Mouse (Mus musculus) intestine, embryonic 14.5 days (tissue): ENCODE measurements around the gene Gm42791. TPM values are rescaled to one million over a fixed set of nuclear protein-coding genes. Genes with fewer than 3 reads are reported as not detected.

ENCODE experiments used
- ATAC-seq: fragments of 200-750 bp; cut with Nextera tagmentation; replicated peaks from 2 replicates; pipeline ENCODE4 v1.8.0; 2017; ENCODE audit warnings: low read depth, moderate number of reproducible peaks, moderate TSS enrichment, moderate library complexity; ENCODE audit not compliant: low FRiP score, low TSS enrichment
- DNase-seq: peaks from one replicate; pipeline ENCODE4 v3.0.0-alpha.2; 2018; ENCODE audit warnings: low spot score
- H3K27ac ChIP-seq: fragments of 300-500 bp; sonication (generic); 2 replicates; pipeline ENCODE4 v1.5.1; 2014; ENCODE audit warnings: low read depth, mild to moderate bottlenecking, control low read depth
- H3K27me3 ChIP-seq: fragments of 300-500 bp; sonication (generic); replicated peaks from 2 replicates; pipeline ENCODE4 v1.6.1; 2014; ENCODE audit warnings: low read length, control low read depth; ENCODE audit not compliant: control insufficient read depth, insufficient read depth
- H3K36me3 ChIP-seq: fragments of 300-500 bp; sonication (generic); 2 replicates; pipeline ENCODE4 v1.6.1; 2014; ENCODE audit warnings: low read length, control low read depth; ENCODE audit not compliant: control insufficient read depth, insufficient read depth
- H3K4me1 ChIP-seq: fragments of 300-500 bp; sonication (generic); replicated peaks from 2 replicates; pipeline ENCODE4 v1.6.1; 2014; ENCODE audit warnings: low read length, control low read depth, mixed read lengths; ENCODE audit not compliant: control insufficient read depth, insufficient read depth
- H3K4me2 ChIP-seq: fragments of 300-500 bp; sonication (generic); 2 replicates; pipeline ENCODE4 v1.6.1; 2014; ENCODE audit warnings: low read length
- H3K4me3 ChIP-seq: fragments of 300-500 bp; sonication (generic); 2 replicates; pipeline ENCODE4 v1.5.1; 2014; ENCODE audit warnings: low read depth, low read length, control low read depth, mixed read lengths
- H3K9ac ChIP-seq: fragments of 300-500 bp; sonication (generic); 2 replicates; pipeline ENCODE4 v1.6.1; 2014; ENCODE audit warnings: mild to moderate bottlenecking, low read length
- H3K9me3 ChIP-seq: fragments of 300-500 bp; sonication (generic); 2 replicates; pipeline ENCODE4 v1.6.1; 2016; ENCODE audit warnings: low read length, control low read depth; ENCODE audit not compliant: control insufficient read depth
- WGBS: fragments of 180-500 bp; shearing (Covaris S2); extraction: QIAGEN DNeasy Blood & Tissue Kit; methylation state at CpG from one replicate; pipeline ENCODE4 v1.1.7; 2014; 5-methylcytosine and 5-hydroxymethylcytosine counted together
- polyA plus RNA-seq: library from polyadenylated mRNA; unstranded; fragments of >200 nt; fragmentation: Nextera tagmentation; extraction: Ambion mirVana; gene quantifications from 2 replicates; pipeline ENCODE4 v1.2.1, GENCODE M21; 2014

Gm42791 gene
- polyA plus RNA-seq, 1 experiment from 2014 or later, result 2.2 TPM

DNA sequence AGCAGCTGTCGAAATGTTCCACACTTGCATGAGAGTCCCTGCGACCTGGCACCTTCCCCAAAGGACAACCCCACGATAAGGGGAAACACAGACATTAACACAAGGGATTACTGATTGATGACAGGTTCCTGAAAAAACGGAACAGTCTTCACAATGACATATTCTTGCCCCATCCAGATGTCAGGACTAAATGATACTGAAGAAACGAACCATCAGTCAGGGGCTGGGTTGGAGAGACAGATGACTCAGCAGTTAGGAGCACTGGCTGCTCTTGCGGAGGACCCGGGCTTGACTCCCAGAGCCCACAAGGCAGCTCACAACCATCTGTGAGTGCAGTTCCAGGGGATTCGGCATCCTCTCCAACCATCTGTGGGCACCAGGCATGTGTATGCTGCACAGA, 132.8 kb downstream of the Gm42791 start:
- H3K4me1 ChIP-seq, result peaks cover 10% of the 10 kb centered on the region; the same call in 1 of the 2 replicates
- no peak overlapping the region for H3K9ac ChIP-seq
- ATAC-seq, result no peak
- 59% methylated on average over 8 of the region's 8 CpGs for WGBS
- no peak overlapping the region for H3K27ac ChIP-seq
- H3K4me2 ChIP-seq, result no peak overlapping the region
- no peaks in the 10 kb centered on the region for H3K27me3 ChIP-seq
- H3K9me3 ChIP-seq, result no peaks in the 10 kb centered on the region
- DNase-seq, result no peak
- H3K4me3 ChIP-seq, result no peak overlapping the region
- H3K36me3 ChIP-seq, result no peaks in the 10 kb centered on the region

DNA sequence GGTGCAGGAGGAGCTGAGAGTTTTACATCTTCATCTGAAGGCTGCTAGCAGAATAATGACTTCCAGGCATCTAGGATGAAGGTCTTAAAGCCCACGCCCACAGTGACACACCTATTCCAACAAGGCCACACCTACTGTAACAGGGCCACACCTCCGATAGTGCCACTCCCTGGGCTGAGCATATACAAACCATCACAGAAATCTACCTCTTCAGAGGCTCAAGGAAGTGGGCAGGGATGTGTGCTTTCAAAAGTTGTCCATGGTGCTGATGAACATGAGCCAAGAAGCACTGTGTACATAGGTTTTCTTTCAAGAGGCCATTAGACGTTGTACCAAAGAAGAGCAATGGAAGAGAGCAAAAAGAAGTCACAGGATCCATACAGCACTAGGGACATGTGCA, 137.4 kb downstream of the Gm42791 start:
- Histone ChIP-seq H3K4me2 (no peak overlapping the region), H3K36me3 (no peaks in the 10 kb centered on the region), H3K27ac (no peak overlapping the region), H3K9me3 (no peaks in the 10 kb centered on the region), H3K4me3 (no peak overlapping the region), H3K4me1 (no peaks in the 10 kb centered on the region), H3K27me3 (no peaks in the 10 kb centered on the region), H3K9ac (no peak overlapping the region)
- WGBS, result 71% methylated on average over 3 of the region's 3 CpGs
- DNase-seq, result no peak
- ATAC-seq, result no peak

DNA sequence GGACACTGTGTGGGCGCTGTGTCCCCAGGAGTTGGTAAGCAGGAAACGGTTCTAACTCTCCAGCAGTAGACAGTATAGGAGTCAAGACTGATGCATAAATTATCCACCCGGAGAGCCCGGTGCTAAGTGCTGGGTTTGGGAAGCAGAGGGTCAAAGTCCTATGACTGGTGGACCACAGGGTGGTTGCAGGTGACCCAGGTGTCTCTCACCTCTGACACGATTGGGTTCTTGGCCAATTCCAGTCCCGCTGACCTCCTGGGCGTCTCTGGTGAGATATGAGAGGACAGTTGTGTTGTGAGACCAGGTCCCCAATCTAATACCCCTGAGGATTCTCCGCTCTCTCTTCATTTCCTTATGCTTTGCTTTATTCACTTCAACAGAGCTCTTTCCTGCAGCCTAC, 139.9 kb downstream of the Gm42791 start:
- Histone ChIP-seq H3K4me2 (no peak overlapping the region), H3K9ac (no peak overlapping the region), H3K4me1 (no peaks in the 10 kb centered on the region), H3K36me3 (no peaks in the 10 kb centered on the region), H3K27ac (no peak overlapping the region), H3K4me3 (no peak overlapping the region), H3K27me3 (no peaks in the 10 kb centered on the region), H3K9me3 (no peaks in the 10 kb centered on the region)
- ATAC-seq (no peak), DNase-seq (no peak)
- 77% methylated on average over 8 of the region's 8 CpGs for WGBS

DNA sequence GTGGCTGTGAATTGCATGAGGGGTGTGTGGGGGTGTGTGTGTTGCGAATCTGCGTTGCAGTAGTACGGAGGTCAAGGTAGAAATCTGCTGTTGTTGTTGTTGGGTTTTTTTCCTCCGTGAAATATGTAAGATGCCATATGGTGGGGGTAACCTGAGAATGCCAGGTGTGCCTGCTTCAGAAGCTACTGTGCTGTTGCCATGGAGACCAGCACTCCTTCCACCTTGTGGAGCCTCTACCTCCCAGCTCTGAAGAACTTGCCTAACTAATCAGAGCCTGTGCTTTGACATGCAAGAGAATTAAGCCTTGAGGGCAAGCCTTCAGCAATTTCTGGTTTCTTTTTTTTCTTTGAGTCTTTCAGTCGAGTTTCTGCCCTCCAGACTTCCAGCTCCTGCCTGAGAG, 140.8 kb downstream of the Gm42791 start:
- no peak overlapping the region for H3K4me3 ChIP-seq
- no peak overlapping the region for H3K9ac ChIP-seq
- 0 out of 2 replicates have a peak, but pooled peaks cover 2% of the 10 kb centered on the region for H3K9me3 ChIP-seq
- H3K4me2 ChIP-seq, result no peak overlapping the region
- WGBS, result 28% methylated on average over 5 of the region's 5 CpGs
- H3K36me3 ChIP-seq, result no peaks in the 10 kb centered on the region
- no peak for DNase-seq
- H3K27me3 ChIP-seq, result no peaks in the 10 kb centered on the region
- no peaks in the 10 kb centered on the region for H3K4me1 ChIP-seq
- no peak overlapping the region for H3K27ac ChIP-seq
- no peak for ATAC-seq

DNA sequence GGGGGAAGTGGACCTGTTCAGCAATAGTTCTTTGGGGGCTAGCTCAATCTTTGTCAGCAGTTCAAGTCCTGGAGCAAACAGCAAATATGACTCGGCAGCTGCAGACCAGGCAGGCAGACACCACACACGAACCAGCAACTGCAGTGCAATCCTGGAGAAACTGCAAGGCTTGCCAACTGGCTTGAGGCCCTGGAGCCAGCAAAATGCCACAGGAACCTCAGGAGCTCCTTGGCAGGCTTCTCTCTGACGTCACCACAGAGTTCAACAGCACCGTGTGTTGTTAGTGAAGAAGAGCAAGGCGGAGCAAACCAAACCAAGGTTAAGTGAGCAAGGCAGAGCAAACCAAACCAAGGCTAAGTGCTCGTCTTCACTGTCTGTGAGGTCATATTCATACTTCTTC, 145.4 kb downstream of the Gm42791 start:
- Histone ChIP-seq H3K9ac (no peak overlapping the region), H3K27me3 (no peaks in the 10 kb centered on the region), H3K36me3 (no peaks in the 10 kb centered on the region), H3K9me3 (0 out of 2 replicates have a peak, but pooled peaks cover 2% of the 10 kb centered on the region), H3K27ac (no peak overlapping the region), H3K4me2 (no peak overlapping the region), H3K4me1 (no peaks in the 10 kb centered on the region), H3K4me3 (no peak overlapping the region)
- DNase-seq (no peak), ATAC-seq (no peak)
- 85% methylated on average over 6 of the region's 6 CpGs for WGBS

DNA sequence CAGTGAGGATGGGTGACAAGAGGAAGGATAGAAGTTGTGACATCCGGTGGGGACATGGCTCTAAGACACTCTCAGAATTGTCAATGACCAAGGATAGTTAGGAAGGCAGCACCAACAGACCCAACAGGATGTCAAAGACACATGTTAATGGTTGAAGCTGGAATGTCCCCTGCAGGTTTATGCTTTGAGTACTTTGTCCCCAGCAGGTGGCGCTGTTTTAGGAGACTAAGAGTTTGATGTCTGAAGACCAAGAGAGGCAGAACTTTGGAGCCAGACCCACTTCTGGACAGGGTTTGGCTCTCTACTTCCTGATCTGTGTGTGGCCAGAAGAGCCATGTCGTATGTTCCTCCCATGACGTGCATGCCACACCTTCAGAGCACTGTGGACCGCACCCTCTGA, 147.9 kb downstream of the Gm42791 start:
- H3K36me3 ChIP-seq, result no peaks in the 10 kb centered on the region
- H3K4me3 ChIP-seq, result no peak overlapping the region
- H3K27me3 ChIP-seq, result no peaks in the 10 kb centered on the region
- no peaks in the 10 kb centered on the region for H3K4me1 ChIP-seq
- no peak overlapping the region for H3K9ac ChIP-seq
- H3K9me3 ChIP-seq, result 0 out of 2 replicates have a peak, but pooled peaks cover 2% of the 10 kb centered on the region
- ATAC-seq, result no peak
- no peak overlapping the region for H3K4me2 ChIP-seq
- DNase-seq, result no peak
- 95% methylated on average over 5 of the region's 5 CpGs for WGBS
- H3K27ac ChIP-seq, result no peak overlapping the region

Other genes with a start within 250 kb of the Gm42791 start
- gene Katnal1, start 65.8 kb downstream of the Gm42791 start, polyA plus RNA-seq, result 10.9 and 15.6 TPM in 2 replicates
- 43.9 and 54.4 TPM in 2 replicates for gene Uspl1, start 189.2 kb upstream of the Gm42791 start, polyA plus RNA-seq
- 1,358 and 1,458 TPM in 2 replicates for gene Hmgb1, start 189.3 kb upstream of the Gm42791 start, polyA plus RNA-seq